Mouse (Mus musculus): ENCODE results near the gene Bcl7c. TPM values are rescaled to one million over a fixed set of nuclear protein-coding genes. Genes with fewer than 3 reads are reported as not detected.

Bcl7c gene
- total and polyA plus RNA-seq, 2 experiments from 2014 or later, result 49.2 to 131 TPM

- no peak for TF ChIP-seq CTCF (IDR thresholded peaks at IDR 0.05)
- 94% methylated on average over 6 of the region's 6 CpGs for WGBS
- Histone ChIP-seq H3K9me3 (ENCODE audit: low read length) (no peaks in the 10 kb centered on the region), H3K36me3 (ENCODE audit: insufficient read depth, low read length) (peaks cover 41% of the 10 kb centered on the region), H3K9ac (replicated peaks; ENCODE audit: low read length, poor library complexity, severe bottlenecking) (no peak overlapping the region), H3K27ac (ENCODE audit: low read depth, low read length) (no peak overlapping the region), H3K4me1 (ENCODE audit: insufficient read depth, low read length) (no peaks in the 10 kb centered on the region), H3K4me3 (ENCODE audit: low read depth, low read length) (no peak overlapping the region), H3K4me2 (ENCODE audit: low read depth, low read length, poor library complexity, severe bottlenecking) (no peak overlapping the region), H3K27me3 (ENCODE audit: insufficient read depth, low read length) (no peaks in the 10 kb centered on the region)
- DNase-seq (ENCODE audit: low spot score), result no peak
- ATAC-seq (ENCODE audit: low FRiP score), result no peak
These were observed 42.6 kb downstream of the Bcl7c start for GRCm38 (mm10) chr7:127666066-127666654.

GRCm38 (mm10) chr7:127662926-127663325 lies 45.8 kb downstream of the Bcl7c start:
- H3K4me3 ChIP-seq (ENCODE audit: low read depth, low read length), result no peak overlapping the region
- ATAC-seq (ENCODE audit: low FRiP score) (no peak), DNase-seq (ENCODE audit: low spot score) (no peak)
- TF ChIP-seq CTCF (IDR thresholded peaks at IDR 0.05), result no peak
- H3K27me3 ChIP-seq (ENCODE audit: insufficient read depth, low read length), result no peaks in the 10 kb centered on the region
- no peak overlapping the region for H3K9ac ChIP-seq (replicated peaks; ENCODE audit: low read length, poor library complexity, severe bottlenecking)
- no peaks in the 10 kb centered on the region for H3K4me1 ChIP-seq (ENCODE audit: insufficient read depth, low read length)
- peaks cover 45% of the 10 kb centered on the region for H3K36me3 ChIP-seq (ENCODE audit: insufficient read depth, low read length)
- WGBS, result 82% methylated on average over 6 of the region's 6 CpGs
- H3K9me3 ChIP-seq (ENCODE audit: low read length), result no peaks in the 10 kb centered on the region
- H3K27ac ChIP-seq (ENCODE audit: low read depth, low read length), result no peak overlapping the region
- no peak overlapping the region for H3K4me2 ChIP-seq (ENCODE audit: low read depth, low read length, poor library complexity, severe bottlenecking)

- DNase-seq (ENCODE audit: low spot score) (no peak), ATAC-seq (ENCODE audit: low FRiP score) (no peak)
- no peaks in the 10 kb centered on the region for H3K4me1 ChIP-seq (ENCODE audit: insufficient read depth, low read length)
- no peak for TF ChIP-seq CTCF (IDR thresholded peaks at IDR 0.05)
- H3K36me3 ChIP-seq (ENCODE audit: insufficient read depth, low read length), result peaks cover 42% of the 10 kb centered on the region
- no peaks in the 10 kb centered on the region for H3K9me3 ChIP-seq (ENCODE audit: low read length)
- no peak overlapping the region for H3K4me3 ChIP-seq (ENCODE audit: low read depth, low read length)
- WGBS, result 84% methylated on average over 6 of the region's 6 CpGs
- no peak overlapping the region for H3K4me2 ChIP-seq (ENCODE audit: low read depth, low read length, poor library complexity, severe bottlenecking)
- H3K27me3 ChIP-seq (ENCODE audit: insufficient read depth, low read length), result no peaks in the 10 kb centered on the region
- H3K27ac ChIP-seq (ENCODE audit: low read depth, low read length), result no peak overlapping the region
- no peak overlapping the region for H3K9ac ChIP-seq (replicated peaks; ENCODE audit: low read length, poor library complexity, severe bottlenecking)
These were observed 46.9 kb downstream of the Bcl7c start for GRCm38 (mm10) chr7:127661833-127662232.

GRCm38 (mm10) chr7:127660882-127661281 lies 47.9 kb downstream of the Bcl7c start:
- Histone ChIP-seq H3K27ac (ENCODE audit: low read depth, low read length) (no peak overlapping the region), H3K9me3 (ENCODE audit: low read length) (no peaks in the 10 kb centered on the region), H3K9ac (replicated peaks; ENCODE audit: low read length, poor library complexity, severe bottlenecking) (no peak overlapping the region), H3K27me3 (ENCODE audit: insufficient read depth, low read length) (no peaks in the 10 kb centered on the region), H3K4me2 (ENCODE audit: low read depth, low read length, poor library complexity, severe bottlenecking) (no peak overlapping the region), H3K4me3 (ENCODE audit: low read depth, low read length) (no peak overlapping the region), H3K4me1 (ENCODE audit: insufficient read depth, low read length) (no peaks in the 10 kb centered on the region), H3K36me3 (ENCODE audit: insufficient read depth, low read length) (peaks cover 33% of the 10 kb centered on the region)
- WGBS, result 91% methylated on average over 3 of the region's 3 CpGs
- ATAC-seq (ENCODE audit: low FRiP score) (no peak), DNase-seq (ENCODE audit: low spot score) (no peak)
- peak; percentile 38 for TF ChIP-seq CTCF (IDR thresholded peaks at IDR 0.05)

- Histone ChIP-seq H3K27ac (ENCODE audit: low read depth, low read length) (no peak overlapping the region), H3K27me3 (ENCODE audit: insufficient read depth, low read length) (no peaks in the 10 kb centered on the region), H3K9me3 (ENCODE audit: low read length) (no peaks in the 10 kb centered on the region), H3K36me3 (ENCODE audit: insufficient read depth, low read length) (peaks cover 7% of the 10 kb centered on the region), H3K4me1 (ENCODE audit: insufficient read depth, low read length) (no peaks in the 10 kb centered on the region), H3K4me3 (ENCODE audit: low read depth, low read length) (no peak overlapping the region), H3K9ac (replicated peaks; ENCODE audit: low read length, poor library complexity, severe bottlenecking) (no peak overlapping the region), H3K4me2 (ENCODE audit: low read depth, low read length, poor library complexity, severe bottlenecking) (no peak overlapping the region)
- ATAC-seq (ENCODE audit: low FRiP score) (no peak), DNase-seq (ENCODE audit: low spot score) (peak; percentile 58)
- WGBS, result 38% methylated on average over 4 of the region's 4 CpGs
- peak; percentile 79 for TF ChIP-seq CTCF (IDR thresholded peaks at IDR 0.05)
These were observed 51.8 kb downstream of the Bcl7c start for GRCm38 (mm10) chr7:127656946-127657345.

GRCm38 (mm10) chr7:127654318-127654717 lies 54.4 kb downstream of the Bcl7c start:
- H3K4me3 ChIP-seq (ENCODE audit: low read depth, low read length), result no peak overlapping the region
- no peaks in the 10 kb centered on the region for H3K9me3 ChIP-seq (ENCODE audit: low read length)
- H3K4me2 ChIP-seq (ENCODE audit: low read depth, low read length, poor library complexity, severe bottlenecking), result no peak overlapping the region
- no peak overlapping the region for H3K27ac ChIP-seq (ENCODE audit: low read depth, low read length)
- H3K36me3 ChIP-seq (ENCODE audit: insufficient read depth, low read length), result no peaks in the 10 kb centered on the region
- H3K4me1 ChIP-seq (ENCODE audit: insufficient read depth, low read length), result no peaks in the 10 kb centered on the region
- 79% methylated on average over 10 of the region's 10 CpGs for WGBS
- H3K27me3 ChIP-seq (ENCODE audit: insufficient read depth, low read length), result no peaks in the 10 kb centered on the region
- H3K9ac ChIP-seq (replicated peaks; ENCODE audit: low read length, poor library complexity, severe bottlenecking), result no peak overlapping the region
- ATAC-seq (ENCODE audit: low FRiP score) (no peak), DNase-seq (ENCODE audit: low spot score) (no peak)
- TF ChIP-seq CTCF (IDR thresholded peaks at IDR 0.05), result no peak

Data from midbrain, postnatal 0 days (tissue).